Mouse (Mus musculus): ENCODE results near the gene Tmcc1.

- TF ChIP-seq GATA1 (IDR thresholded peaks at IDR 0.05; ENCODE audit: borderline replicate concordance, low read length): no peak
- no peak for TF ChIP-seq FLI1 (IDR thresholded peaks at IDR 0.05; ENCODE audit: low read length)
These were observed 179.6 kb downstream of the Tmcc1 start for GRCm38 (mm10) chr6:116013687-116014086.
